Mouse (Mus musculus) heart, postnatal 0 days (tissue): ENCODE results near the gene Thoc5. TPM values are rescaled to one million over a fixed set of nuclear protein-coding genes. Genes with fewer than 3 reads are reported as not detected.

ENCODE experiments used
- ATAC-seq: fragments of 200-750 bp; cut with Nextera tagmentation; 2 replicates; pipeline ENCODE4 v1.8.0; 2017; ENCODE audit warnings: low read depth, moderate number of reproducible peaks, moderate library complexity; ENCODE audit not compliant: insufficient read depth
- DNase-seq: peaks from one replicate; pipeline ENCODE4 v3.0.0-alpha.2; 2016; ENCODE audit warnings: low spot score
- H3K27ac ChIP-seq: fragments of 300-500 bp; sonication (generic); 2 replicates; pipeline ENCODE4 v1.5.1; 2014; ENCODE audit warnings: low read depth, mild to moderate bottlenecking
- H3K27me3 ChIP-seq: fragments of 300-500 bp; sonication (generic); 2 replicates; pipeline ENCODE4 v1.6.1; 2014; ENCODE audit warnings: low read length, mixed read lengths; ENCODE audit not compliant: control insufficient read depth, insufficient read depth
- H3K36me3 ChIP-seq: fragments of 300-500 bp; sonication (generic); replicated peaks from 2 replicates; pipeline ENCODE4 v1.6.1; 2014; ENCODE audit warnings: low read length, mixed read lengths; ENCODE audit not compliant: control insufficient read depth, insufficient read depth
- H3K4me1 ChIP-seq: fragments of 300-500 bp; sonication (generic); 2 replicates; pipeline ENCODE4 v1.6.1; 2014; ENCODE audit warnings: antibody characterized with exemption; ENCODE audit not compliant: control insufficient read depth, insufficient read depth
- H3K4me2 ChIP-seq: fragments of 300-500 bp; sonication (generic); 2 replicates; pipeline ENCODE4 v1.6.1; 2014; ENCODE audit warnings: low read depth, mild to moderate bottlenecking, low read length, moderate library complexity
- H3K4me3 ChIP-seq: fragments of 300-500 bp; sonication (generic); 2 replicates; pipeline ENCODE4 v1.5.1; 2014; ENCODE audit warnings: low read depth, low read length
- H3K9ac ChIP-seq: fragments of 300-500 bp; sonication (generic); replicated peaks from 2 replicates; pipeline ENCODE4 v1.6.1; 2014; ENCODE audit warnings: low read depth, low read length, mixed read lengths
- H3K9me3 ChIP-seq: fragments of 300-500 bp; sonication (generic); replicated peaks from 2 replicates; pipeline ENCODE4 v1.6.1; 2016; ENCODE audit warnings: low read length; ENCODE audit not compliant: control insufficient read depth
- CTCF ChIP-seq: IDR thresholded peaks from 2 replicates; pipeline ENCODE4 v1.5.1; 2016; ENCODE audit warnings: antibody characterized with exemption, control low read depth, low read depth
- EP300 ChIP-seq: IDR thresholded peaks from 2 replicates; pipeline ENCODE4 v1.6.1; 2016; ENCODE audit warnings: antibody characterized with exemption, low read depth
- WGBS: fragments of 180-500 bp; shearing (Covaris S2); extraction: QIAGEN DNeasy Blood & Tissue Kit; methylation state at CpG from one replicate; pipeline ENCODE4 v1.1.7; 2014; 5-methylcytosine and 5-hydroxymethylcytosine counted together
- polyA plus RNA-seq: library from polyadenylated mRNA; unstranded; fragments of >200 nt; fragmentation: Nextera tagmentation; extraction: Ambion mirVana; gene quantifications from 2 replicates; pipeline ENCODE4 v1.2.1, GENCODE M21; 2015
- total RNA-seq: library from RNA; depleted of rRNA; stranded (reverse); fragments of >200 nt; gene quantifications from 2 replicates; pipeline ENCODE4 v1.2.3, GENCODE M21; 2014; ENCODE audit warnings: low replicate concordance

The Thoc5 gene
- total and polyA plus RNA-seq, 2 experiments from 2014 or later = 11.9 to 16.0 TPM

DNA sequence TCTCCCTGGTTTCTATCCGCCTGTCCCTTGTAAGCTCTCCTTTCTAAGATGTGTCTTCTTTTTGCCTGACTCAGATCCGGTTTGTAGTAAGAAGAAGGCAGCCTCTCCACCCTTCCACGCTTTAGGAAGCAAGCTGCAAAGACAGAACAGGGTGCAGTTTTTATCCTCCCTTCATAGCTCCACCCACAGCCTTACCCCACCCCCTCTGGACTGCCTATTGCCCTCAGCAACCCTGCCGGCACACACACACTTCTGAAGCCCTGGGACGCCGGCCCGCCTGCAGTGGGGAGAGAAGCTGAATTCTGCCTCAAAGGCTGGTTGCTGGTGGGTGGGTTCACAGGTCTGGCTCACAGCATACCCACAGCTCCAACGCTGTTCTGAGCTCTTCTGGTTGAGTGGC is 58.8 kb downstream of the Thoc5 start:
- WGBS = 5% methylated on average over 8 of the region's 8 CpGs
- no peak overlapping the region for H3K27ac ChIP-seq
- DNase-seq = no peak
- no peak for ATAC-seq
- peaks cover 64% of the 10 kb centered on the region for H3K27me3 ChIP-seq
- H3K36me3 ChIP-seq = no peaks in the 10 kb centered on the region
- no peaks in the 10 kb centered on the region for H3K4me1 ChIP-seq
- TF ChIP-seq EP300 (no peak), CTCF (no peak)
- H3K4me3 ChIP-seq = no peak overlapping the region
- H3K9me3 ChIP-seq = no peaks in the 10 kb centered on the region
- H3K4me2 ChIP-seq = no peak overlapping the region
- no peak overlapping the region for H3K9ac ChIP-seq

DNA sequence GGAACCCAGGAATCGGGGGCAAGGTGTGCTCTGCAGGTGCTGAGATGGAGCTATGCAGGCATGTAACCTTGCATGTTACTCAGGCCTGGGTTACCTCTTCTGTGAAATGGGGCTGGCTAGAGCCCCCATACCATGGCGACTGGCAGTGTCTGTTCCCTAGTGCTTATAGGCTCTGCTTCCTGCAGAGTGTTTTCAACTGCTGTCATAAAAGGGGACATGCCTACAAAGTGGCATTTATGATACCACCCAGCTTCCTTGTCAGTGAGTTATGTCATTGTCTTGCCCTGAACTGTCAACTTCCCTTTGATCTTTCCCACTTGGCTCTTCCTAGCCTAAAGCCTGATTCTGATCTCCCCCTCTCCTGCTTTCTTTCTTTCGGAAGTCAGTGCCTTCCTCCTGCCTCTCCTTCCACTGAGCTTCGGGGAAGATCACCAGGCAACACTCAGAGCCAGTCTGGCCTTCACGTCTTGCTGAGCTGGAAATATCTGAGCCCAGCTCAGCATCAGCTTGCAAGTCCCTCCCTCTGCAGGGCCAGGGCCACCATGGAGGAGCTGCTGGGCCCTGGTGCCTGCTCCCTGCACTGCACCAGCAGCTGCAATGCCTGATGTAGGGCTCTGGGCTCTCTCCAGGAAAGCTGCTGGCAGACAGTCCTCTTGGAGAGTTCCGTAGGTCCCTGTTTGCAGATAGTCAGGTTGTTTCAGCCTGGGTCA is 68.1 kb downstream of the Thoc5 start:
- Histone ChIP-seq H3K36me3 (no peaks in the 10 kb centered on the region), H3K9me3 (no peaks in the 10 kb centered on the region), H3K4me3 (no peak overlapping the region), H3K4me2 (no peak overlapping the region), H3K27ac (no peak overlapping the region), H3K9ac (no peak overlapping the region), H3K27me3 (no peaks in the 10 kb centered on the region), H3K4me1 (no peaks in the 10 kb centered on the region)
- DNase-seq (no peak), ATAC-seq (no peak)
- TF ChIP-seq CTCF (no peak), EP300 (no peak)
- WGBS = 47% methylated on average over 6 of the region's 6 CpGs

GRCm38 (mm10) chr11:4966325-4966724 is 71.2 kb downstream of the Thoc5 start:
- no peak overlapping the region for H3K4me2 ChIP-seq
- H3K27ac ChIP-seq = no peak overlapping the region
- no peaks in the 10 kb centered on the region for H3K4me1 ChIP-seq
- ATAC-seq (no peak), DNase-seq (no peak)
- TF ChIP-seq CTCF = no peak
- TF ChIP-seq EP300 = no peak
- no peak overlapping the region for H3K4me3 ChIP-seq
- H3K27me3 ChIP-seq = no peaks in the 10 kb centered on the region
- WGBS = 65% methylated on average over 2 of the region's 2 CpGs
- no peak overlapping the region for H3K9ac ChIP-seq
- no peaks in the 10 kb centered on the region for H3K9me3 ChIP-seq
- no peaks in the 10 kb centered on the region for H3K36me3 ChIP-seq

- no peak for ATAC-seq
- H3K9me3 ChIP-seq = no peaks in the 10 kb centered on the region
Observed at GRCm38 (mm10) chr11:4966888-4967287, 71.8 kb downstream of the Thoc5 start.

DNA sequence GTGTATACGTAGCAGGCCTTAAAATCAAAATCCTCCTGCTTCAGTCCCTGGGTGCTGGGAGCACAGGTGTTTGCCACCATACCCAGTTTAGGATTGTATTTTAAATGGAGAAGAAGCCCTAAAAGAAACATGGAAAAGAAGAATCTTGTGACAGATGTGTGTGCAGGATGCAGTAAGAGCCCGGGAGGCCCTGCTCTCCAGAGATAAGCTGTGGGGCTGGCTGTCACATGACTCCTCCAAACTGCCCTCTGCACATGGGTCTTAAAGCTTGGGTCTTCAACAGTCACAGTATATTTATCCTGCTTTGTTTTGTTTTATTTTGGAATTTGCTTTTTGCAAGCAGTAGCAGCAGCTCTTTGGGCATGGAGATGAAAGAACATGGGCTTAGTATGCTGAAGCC is 72.4 kb downstream of the Thoc5 start:
- ATAC-seq = no peak
- DNase-seq = no peak
- TF ChIP-seq CTCF (no peak), EP300 (no peak)
- H3K9ac ChIP-seq = no peak overlapping the region
- H3K4me1 ChIP-seq = no peaks in the 10 kb centered on the region
- 44% methylated on average over 2 of the region's 2 CpGs for WGBS
- no peak overlapping the region for H3K4me2 ChIP-seq
- H3K9me3 ChIP-seq = no peaks in the 10 kb centered on the region
- H3K27ac ChIP-seq = no peak overlapping the region
- no peaks in the 10 kb centered on the region for H3K27me3 ChIP-seq
- H3K36me3 ChIP-seq = no peaks in the 10 kb centered on the region
- H3K4me3 ChIP-seq = no peak overlapping the region

More at GRCm38 (mm10) chr11:4966888-4967287, 71.8 kb downstream of the Thoc5 start:
- no peak for TF ChIP-seq CTCF
- TF ChIP-seq EP300 = no peak
- no peak overlapping the region for H3K27ac ChIP-seq
- no peak overlapping the region for H3K4me3 ChIP-seq
- no peaks in the 10 kb centered on the region for H3K36me3 ChIP-seq
- H3K4me1 ChIP-seq = no peaks in the 10 kb centered on the region
- H3K4me2 ChIP-seq = no peak overlapping the region
- no peak overlapping the region for H3K9ac ChIP-seq
- no peak for DNase-seq
- H3K27me3 ChIP-seq = no peaks in the 10 kb centered on the region
- WGBS = 65% methylated on average over 5 of the region's 5 CpGs

DNA sequence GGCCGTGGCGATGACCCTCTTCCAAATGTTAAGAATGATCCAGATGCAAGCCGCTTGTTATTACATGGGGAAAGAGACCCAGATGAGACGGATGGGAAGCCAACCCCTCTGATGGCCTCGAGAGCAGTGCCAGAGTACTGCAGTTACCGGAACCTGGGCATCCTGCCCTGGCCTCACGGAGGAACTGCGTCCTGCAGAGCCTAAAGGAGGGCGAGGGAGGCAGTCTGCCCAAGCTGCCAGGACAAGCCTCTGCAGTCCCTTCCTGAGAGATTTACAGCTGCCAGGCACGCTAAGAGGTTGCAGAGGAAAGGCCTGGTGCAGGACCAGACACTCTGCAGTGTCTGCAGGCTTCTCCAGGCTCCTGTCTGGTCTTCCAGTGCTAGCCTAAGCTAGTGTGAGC is 73.3 kb downstream of the Thoc5 start:
- no peak overlapping the region for H3K4me3 ChIP-seq
- H3K36me3 ChIP-seq = no peaks in the 10 kb centered on the region
- no peak overlapping the region for H3K27ac ChIP-seq
- H3K4me2 ChIP-seq = no peak overlapping the region
- DNase-seq (no peak), ATAC-seq (no peak)
- WGBS = 64% methylated on average over 10 of the region's 10 CpGs
- no peak overlapping the region for H3K9ac ChIP-seq
- no peak for TF ChIP-seq EP300
- TF ChIP-seq CTCF = no peak
- no peaks in the 10 kb centered on the region for H3K9me3 ChIP-seq
- no peaks in the 10 kb centered on the region for H3K4me1 ChIP-seq
- no peaks in the 10 kb centered on the region for H3K27me3 ChIP-seq
